ENCODE assay signal across 8 mouse cellular contexts in genomic region chr4:44166702-44167396, GRCm38 (mm10).
A peak's percentile ranks its signal among the peaks of the same experiment; 100 is the strongest.
DNase-seq lines count a peak whose midpoint lies in the region; ATAC-seq and TF ChIP-seq lines count a peak whose summit lies in the region.

No protein-coding gene starts in this region.

- DNase-seq in kidney, postnatal 25 days: no peak
- no peak for DNase-seq in adrenal gland, adult 8-10 months

- H3K4me3 ChIP-seq in kidney, embryonic 14.5 days (ENCODE audit: low read length): peak overlapping the region; percentile 64
- peak overlapping the region; percentile 78 for H3K4me3 ChIP-seq in bone marrow macrophage, adult 2 months (ENCODE audit: insufficient read depth, low read length)
- H3K4me3 ChIP-seq in hindbrain, embryonic 13.5 days: peak overlapping the region; percentile 85
- peak overlapping the region; percentile 88 for H3K4me3 ChIP-seq in midbrain, embryonic 15.5 days

- peaks cover 24% of the 10 kb centered on the region for H3K4me1 ChIP-seq in kidney, embryonic 14.5 days (ENCODE audit: control insufficient read depth, insufficient read depth, low read length)
- peaks cover 24% of the 10 kb centered on the region for H3K4me1 ChIP-seq in bone marrow macrophage, adult 2 months (ENCODE audit: control insufficient read depth, insufficient read depth, low read length)
- peaks cover 51% of the 10 kb centered on the region for H3K4me1 ChIP-seq in hindbrain, embryonic 13.5 days (replicated peaks)
- peaks cover 48% of the 10 kb centered on the region for H3K4me1 ChIP-seq in midbrain, embryonic 15.5 days

- no peak for TF ChIP-seq POLR2A in bone marrow macrophage, adult 2 months (IDR thresholded peaks at IDR 0.05; ENCODE audit: borderline replicate concordance, low read depth, low read length)

- H3K9ac ChIP-seq in kidney, embryonic 14.5 days (ENCODE audit: low read depth, low read length): peak overlapping the region; percentile 86
- H3K9ac ChIP-seq in hindbrain, embryonic 13.5 days: peak overlapping the region; percentile 95
- peak overlapping the region; percentile 93 for H3K9ac ChIP-seq in midbrain, embryonic 15.5 days

- peak overlapping the region; percentile 58 for H3K4me2 ChIP-seq in kidney, embryonic 14.5 days (replicated peaks; ENCODE audit: low read depth, low read length)
- H3K4me2 ChIP-seq in hindbrain, embryonic 13.5 days: peak overlapping the region; percentile 75
- H3K4me2 ChIP-seq in midbrain, embryonic 15.5 days: peak overlapping the region; percentile 65

- H3K36me3 ChIP-seq in kidney, embryonic 14.5 days (ENCODE audit: control insufficient read depth, insufficient read depth, low read length): no peaks in the 10 kb centered on the region
- H3K36me3 ChIP-seq in hindbrain, embryonic 13.5 days: no peaks in the 10 kb centered on the region
- H3K36me3 ChIP-seq in midbrain, embryonic 15.5 days (replicated peaks): no peaks in the 10 kb centered on the region

- H3K27me3 ChIP-seq in kidney, embryonic 14.5 days (ENCODE audit: control insufficient read depth, insufficient read depth, low read length): no peaks in the 10 kb centered on the region
- no peaks in the 10 kb centered on the region for H3K27me3 ChIP-seq in hindbrain, embryonic 13.5 days
- H3K27me3 ChIP-seq in midbrain, embryonic 15.5 days (replicated peaks): no peaks in the 10 kb centered on the region

- WGBS in kidney, embryonic 14.5 days: 2% methylated on average over 20 of the region's 20 CpGs
- 5% methylated on average over 20 of the region's 20 CpGs for WGBS in hindbrain, embryonic 13.5 days
- 4% methylated on average over 20 of the region's 20 CpGs for WGBS in midbrain, embryonic 15.5 days

- H3K9me3 ChIP-seq in kidney, embryonic 14.5 days (ENCODE audit: control insufficient read depth, low read length): no peaks in the 10 kb centered on the region
- H3K9me3 ChIP-seq in hindbrain, embryonic 13.5 days: no peaks in the 10 kb centered on the region
- no peaks in the 10 kb centered on the region for H3K9me3 ChIP-seq in midbrain, embryonic 15.5 days

- no peak for ATAC-seq in kidney, embryonic 14.5 days (ENCODE audit: low FRiP score, low TSS enrichment)
- no peak for ATAC-seq in hindbrain, embryonic 13.5 days (ENCODE audit: low FRiP score)
- no peak for ATAC-seq in midbrain, embryonic 15.5 days (replicated peaks)
- no peak for ATAC-seq in cerebellum, adult (ENCODE audit: insufficient number of reproducible peaks, low FRiP score, low TSS enrichment)
- no peak for ATAC-seq in erythroid progenitor cell, adult 5-6 weeks (replicated peaks; ENCODE audit: low FRiP score, poor library complexity, severe bottlenecking)

- TF ChIP-seq CTCF in bone marrow macrophage, adult 2 months (IDR thresholded peaks at IDR 0.05; ENCODE audit: low read depth, low read length): no peak

- H3K27ac ChIP-seq in kidney, embryonic 14.5 days (ENCODE audit: low read depth, low read length): peak overlapping the region; percentile 99
- peak overlapping the region; percentile 76 for H3K27ac ChIP-seq in bone marrow macrophage, adult 2 months (ENCODE audit: insufficient read depth, low read depth, low read length)
- peak overlapping the region; percentile 99 for H3K27ac ChIP-seq in hindbrain, embryonic 13.5 days
- peak overlapping the region; percentile 98 for H3K27ac ChIP-seq in midbrain, embryonic 15.5 days
